Mouse (Mus musculus) testis, adult 2 months (tissue): ENCODE results near the gene Gatad2a.

Experiments used
- CTCF ChIP-seq: fragments of 200-500 bp; IDR thresholded peaks from 2 replicates; pipeline ENCODE4 v1.5.1; 2012; ENCODE audit warnings: low read depth, mild to moderate bottlenecking, inconsistent platforms, low read length, moderate library complexity; ENCODE audit not compliant: control insufficient read depth, insufficient read depth, insufficient replicate concordance
- POLR2A ChIP-seq: fragments of 200-500 bp; IDR thresholded peaks from 2 replicates; pipeline ENCODE4 v1.6.1; 2012; ENCODE audit warnings: low read depth, mild to moderate bottlenecking, inconsistent platforms, low read length, moderate library complexity; ENCODE audit not compliant: control insufficient read depth

DNA sequence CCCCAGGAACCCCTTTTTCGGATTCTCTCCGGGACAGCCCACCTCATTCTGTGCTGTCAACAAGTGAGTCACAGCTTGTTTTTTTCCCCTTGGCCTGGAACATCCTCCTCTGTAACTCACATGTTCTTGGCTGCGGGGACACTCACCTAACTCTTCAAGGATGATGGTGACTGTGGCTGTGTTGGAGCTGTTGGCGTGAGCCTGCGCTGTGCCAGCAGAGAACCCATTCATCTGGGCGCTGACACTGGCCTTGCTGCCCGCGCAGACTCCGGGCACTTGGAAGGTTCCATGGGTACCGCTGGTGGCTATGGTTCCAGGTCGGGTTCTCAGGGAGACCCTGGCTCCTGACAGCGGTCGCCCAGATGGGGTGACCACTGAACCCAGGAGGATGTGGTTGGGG, 112.0 kb downstream of the Gatad2a start:
- TF ChIP-seq POLR2A (no peak), CTCF (no peak)
